Mouse (Mus musculus) MEL (cell line): ENCODE results near the gene Slc26a9. TPM values are rescaled to one million over a fixed set of nuclear protein-coding genes. Genes with fewer than 3 reads are reported as not detected.

ENCODE experiments used
- DNase-seq: peaks from one replicate; pipeline ENCODE4 v3.0.0; 2011; ENCODE audit warnings: low read depth, low spot score
- H3K27ac ChIP-seq: 2 replicates; pipeline ENCODE4 v1.5.1; 2012; ENCODE audit warnings: low read depth, mild to moderate bottlenecking, control low read depth, low read length, moderate library complexity; ENCODE audit not compliant: control insufficient read depth
- H3K27me3 ChIP-seq, 2 experiments: fragments of 150-350 bp in 1 of 2; sonication (generic) in 1 of 2; 2 replicates each; pipeline ENCODE4 v1.6.1; 2012; ENCODE audit warnings: low read length in 2 of 2, mild to moderate bottlenecking in 2 of 2, improper control_type of control experiment in 1 of 2, moderate library complexity in 1 of 2; ENCODE audit not compliant: insufficient read depth in 2 of 2, control insufficient read depth in 1 of 2
- H3K36me3 ChIP-seq, 2 experiments: 2 replicates each; pipeline ENCODE4 v1.6.1; 2012 to 2014; ENCODE audit warnings: low read length in 2 of 2, improper control_type of control experiment in 1 of 2, inconsistent platforms in 1 of 2, mild to moderate bottlenecking in 1 of 2; ENCODE audit not compliant: insufficient read depth in 2 of 2, control insufficient read depth in 1 of 2
- H3K4me1 ChIP-seq, 2 experiments: fragments of 150-350 bp in 1 of 2; sonication (generic) in 1 of 2; 2 replicates each; pipeline ENCODE4 v1.6.1; 2012; ENCODE audit warnings: low read length in 2 of 2, improper control_type of control experiment in 1 of 2, mild to moderate bottlenecking in 1 of 2; ENCODE audit not compliant: insufficient read depth in 2 of 2, control insufficient read depth in 1 of 2
- H3K4me3 ChIP-seq, 2 experiments: fragments of 150-350 bp in 1 of 2; sonication (generic) in 1 of 2; 2 replicates each; pipeline ENCODE4 v1.5.1; 2012; ENCODE audit warnings: low read depth in 2 of 2, low read length in 2 of 2, mild to moderate bottlenecking in 2 of 2, moderate library complexity in 2 of 2, control low read depth in 1 of 2, improper control_type of control experiment in 1 of 2; ENCODE audit not compliant: control insufficient read depth in 1 of 2, insufficient read depth in 1 of 2
- H3K79me2 ChIP-seq: 2 replicates; pipeline ENCODE4 v1.6.1; 2012; ENCODE audit warnings: mild to moderate bottlenecking, low read length, moderate library complexity; ENCODE audit not compliant: control insufficient read depth, poor library complexity, insufficient read depth
- H3K9ac ChIP-seq: 2 replicates; pipeline ENCODE4 v1.6.1; 2012; ENCODE audit warnings: low read depth, mild to moderate bottlenecking, control low read depth, low read length, moderate library complexity; ENCODE audit not compliant: control insufficient read depth, poor library complexity, severe bottlenecking
- H3K9me3 ChIP-seq: fragments of 150-350 bp; sonication (generic); replicated peaks from 2 replicates; pipeline ENCODE4 v1.6.1; 2012; ENCODE audit warnings: mild to moderate bottlenecking, low read length, improper control_type of control experiment, moderate library complexity; ENCODE audit not compliant: insufficient read depth
- BHLHE40 ChIP-seq: IDR thresholded peaks from 2 replicates; pipeline ENCODE4 v1.6.1; 2012; ENCODE audit warnings: low read depth, mild to moderate bottlenecking, inconsistent platforms, low read length, improper control_type of control experiment, borderline replicate concordance
- CTCF ChIP-seq, 3 experiments: IDR thresholded peaks in 2 of 3; conservative IDR thresholded peaks in 1 of 3; 2 replicates each; pipeline ENCODE4 v1.5.1; 2011 to 2012; ENCODE audit warnings: low read length in 3 of 3, low read depth in 2 of 3, mild to moderate bottlenecking in 2 of 3, improper control_type of control experiment in 1 of 3, inconsistent platforms in 1 of 3, mixed read lengths in 1 of 3, moderate library complexity in 1 of 3; ENCODE audit not compliant: control insufficient read depth in 1 of 3, insufficient read depth in 1 of 3, poor library complexity in 1 of 3, severe bottlenecking in 1 of 3
- EP300 ChIP-seq, 2 experiments: IDR thresholded peaks; 2 replicates each; pipeline ENCODE4 v1.6.1; 2011; ENCODE audit warnings: improper control_type of control experiment in 2 of 2, low read length in 2 of 2, low read depth in 1 of 2, mild to moderate bottlenecking in 1 of 2
- JUND ChIP-seq: IDR thresholded peaks from 2 replicates; pipeline ENCODE4 v1.6.1; 2011; ENCODE audit warnings: low read depth, mild to moderate bottlenecking, improper control_type of control experiment, low read length
- KAT2A ChIP-seq: conservative IDR thresholded peaks from 2 replicates; pipeline ENCODE4 v1.6.1; 2012; ENCODE audit warnings: low read depth, low read length, improper control_type of control experiment, inconsistent platforms
- MAX ChIP-seq: IDR thresholded peaks from 2 replicates; pipeline ENCODE4 v1.6.1; 2011; ENCODE audit warnings: low read length, improper control_type of control experiment
- MAZ ChIP-seq: IDR thresholded peaks from 2 replicates; pipeline ENCODE4 v1.6.1; 2012; ENCODE audit warnings: low read depth, mild to moderate bottlenecking, inconsistent platforms, low read length, improper control_type of control experiment
- MXI1 ChIP-seq: IDR thresholded peaks from 2 replicates; pipeline ENCODE4 v1.6.1; 2011; ENCODE audit warnings: mild to moderate bottlenecking, low read depth, low read length, improper control_type of control experiment
- MYB ChIP-seq: IDR thresholded peaks from 2 replicates; pipeline ENCODE4 v1.6.1; 2011; ENCODE audit warnings: mild to moderate bottlenecking, low read depth, low read length, improper control_type of control experiment
- MYC ChIP-seq: IDR thresholded peaks from 2 replicates; pipeline ENCODE4 v1.6.1; 2011; ENCODE audit warnings: low read depth, mild to moderate bottlenecking, low read length, improper control_type of control experiment, moderate library complexity
- NELFE ChIP-seq: IDR thresholded peaks from 2 replicates; pipeline ENCODE4 v1.6.1; 2011; ENCODE audit warnings: low read depth, low read length, improper control_type of control experiment
- NRF1 ChIP-seq: IDR thresholded peaks from 2 replicates; pipeline ENCODE4 v1.6.1; 2014; ENCODE audit warnings: low read depth, mild to moderate bottlenecking, inconsistent platforms, low read length, improper control_type of control experiment, moderate library complexity; ENCODE audit not compliant: poor library complexity, insufficient read depth, severe bottlenecking
- POLR2A ChIP-seq, 2 experiments: IDR thresholded peaks; 2 replicates each; pipeline ENCODE4 v1.6.1; 2011 to 2012; ENCODE audit warnings: low read length in 2 of 2, mild to moderate bottlenecking in 2 of 2, control low read depth in 1 of 2, improper control_type of control experiment in 1 of 2, low read depth in 1 of 2, moderate library complexity in 1 of 2; ENCODE audit not compliant: control insufficient read depth in 1 of 2, insufficient read depth in 1 of 2, poor library complexity in 1 of 2
- POLR2AphosphoS2 ChIP-seq: IDR thresholded peaks from 2 replicates; pipeline ENCODE4 v1.6.1; 2011; ENCODE audit warnings: low read length, improper control_type of control experiment
- POLR2AphosphoS5 ChIP-seq: IDR thresholded peaks from 2 replicates; pipeline ENCODE4 v1.6.1; 2012; ENCODE audit warnings: low read depth, borderline replicate concordance, mild to moderate bottlenecking, inconsistent platforms, low read length, moderate library complexity, mixed read lengths
- RAD21 ChIP-seq: IDR thresholded peaks from 2 replicates; pipeline ENCODE4 v1.6.1; 2011; ENCODE audit warnings: mild to moderate bottlenecking, low read depth, low read length, improper control_type of control experiment
- RCOR1 ChIP-seq: IDR thresholded peaks from 2 replicates; pipeline ENCODE4 v1.6.1; 2012; ENCODE audit warnings: low read depth, mild to moderate bottlenecking, inconsistent platforms, low read length, improper control_type of control experiment
- SIN3A ChIP-seq: IDR thresholded peaks from 2 replicates; pipeline ENCODE4 v1.6.1; 2012; ENCODE audit warnings: low read length, improper control_type of control experiment, inconsistent platforms
- SMC3 ChIP-seq: IDR thresholded peaks from 2 replicates; pipeline ENCODE4 v1.6.1; 2011; ENCODE audit warnings: low read depth, low read length, improper control_type of control experiment
- TCF12 ChIP-seq: IDR thresholded peaks from 2 replicates; pipeline ENCODE4 v1.6.1; 2014; ENCODE audit warnings: low read depth, mild to moderate bottlenecking, inconsistent platforms, low read length, improper control_type of control experiment, moderate library complexity
- UBTF ChIP-seq: IDR thresholded peaks from 2 replicates; pipeline ENCODE4 v1.6.1; 2012; ENCODE audit warnings: low read depth, mild to moderate bottlenecking, inconsistent platforms, low read length, improper control_type of control experiment, moderate library complexity, borderline replicate concordance; ENCODE audit not compliant: insufficient read depth
- USF1 ChIP-seq: IDR thresholded peaks from 2 replicates; pipeline ENCODE4 v1.6.1; 2014; ENCODE audit warnings: low read depth, mild to moderate bottlenecking, inconsistent platforms, low read length, improper control_type of control experiment, moderate library complexity
- ZC3H11A ChIP-seq: IDR thresholded peaks from 2 replicates; pipeline ENCODE4 v1.6.1; 2012; ENCODE audit warnings: low read depth, mild to moderate bottlenecking, inconsistent platforms, low read length, improper control_type of control experiment
- ZKSCAN1 ChIP-seq: IDR thresholded peaks from 2 replicates; pipeline ENCODE4 v1.6.1; 2012; ENCODE audit warnings: low read depth, mild to moderate bottlenecking, inconsistent platforms, low read length, improper control_type of control experiment, moderate library complexity
- ZMIZ1 ChIP-seq: IDR thresholded peaks from 2 replicates; pipeline ENCODE4 v1.6.1; 2012; ENCODE audit warnings: low read depth, mild to moderate bottlenecking, inconsistent platforms, low read length, improper control_type of control experiment, moderate library complexity
- ZNF384 ChIP-seq: IDR thresholded peaks from 2 replicates; pipeline ENCODE4 v1.6.1; 2012; ENCODE audit warnings: low read depth, mild to moderate bottlenecking, inconsistent platforms, low read length, improper control_type of control experiment
- polyA plus RNA-seq, 2 experiments: library from polyadenylated mRNA; stranded (reverse) in 1 of 2; unstranded in 1 of 2; fragments of >175 nt in 1 of 2; fragments of >200 nt in 1 of 2; gene quantifications; 2 replicates each; pipeline versions ENCODE4 v1.2.1 to v1.2.4; 2012; ENCODE audit warnings: low replicate concordance in 2 of 2, low read depth in 1 of 2; ENCODE audit not compliant: insufficient read length in 2 of 2, insufficient read depth in 1 of 2, missing spikeins in 1 of 2
- total RNA-seq: library from RNA; depleted of rRNA; stranded (reverse); fragments of 300-350 nt; gene quantifications from 2 replicates; pipeline ENCODE4 v1.2.3, GENCODE M21; 2012

Gene Slc26a9
- total and polyA plus RNA-seq, 3 experiments: 0.04 TPM; not detected in 2

- H3K4me1 ChIP-seq: peaks cover 0 to 11% of the 10 kb centered on the region in 2 experiments; a peak in 2 of 4 replicates
- DNase-seq: no peak
- H3K79me2 ChIP-seq: no peaks in the 10 kb centered on the region
- no peak overlapping the region for H3K9ac ChIP-seq
- H3K36me3 ChIP-seq: peaks cover 0 to 8% of the 10 kb centered on the region in 2 experiments; a peak in 2 of 4 replicates
- H3K4me3 ChIP-seq: no peak overlapping the region
- H3K27me3 ChIP-seq: peaks cover 0 to 6% of the 10 kb centered on the region in 2 experiments; a peak in 3 of 4 replicates
- TF ChIP-seq MAZ (no peak), ZNF384 (no peak), RCOR1 (no peak), RAD21 (no peak), BHLHE40 (no peak), USF1 (no peak), CTCF (IDR thresholded peaks at IDR 0.05 in 2 of 3, conservative IDR thresholded peaks at IDR 0.05 in 1 of 3; ENCODE audit: control insufficient read depth in 1 of 3, insufficient read depth in 1 of 3, low read depth in 2 of 3, low read length in 3 of 3, poor library complexity in 1 of 3, severe bottlenecking in 1 of 3) (no peak), POLR2A (IDR thresholded peaks at IDR 0.05; ENCODE audit: control insufficient read depth in 1 of 2, insufficient read depth in 1 of 2, low read depth in 1 of 2, low read length in 2 of 2, poor library complexity in 1 of 2) (no peak), KAT2A (no peak), SIN3A (no peak), POLR2AphosphoS2 (no peak), ZMIZ1 (no peak), NELFE (no peak), JUND (no peak), MYC (no peak), EP300 (IDR thresholded peaks at IDR 0.05; ENCODE audit: low read depth in 1 of 2, low read length in 2 of 2) (no peak), UBTF (no peak), MXI1 (no peak)
- no peaks in the 10 kb centered on the region for H3K9me3 ChIP-seq
- no peak overlapping the region for H3K27ac ChIP-seq
Observed at GRCm38 (mm10) chr1:131696325-131696724, 47.5 kb upstream of the Slc26a9 start.

DNA sequence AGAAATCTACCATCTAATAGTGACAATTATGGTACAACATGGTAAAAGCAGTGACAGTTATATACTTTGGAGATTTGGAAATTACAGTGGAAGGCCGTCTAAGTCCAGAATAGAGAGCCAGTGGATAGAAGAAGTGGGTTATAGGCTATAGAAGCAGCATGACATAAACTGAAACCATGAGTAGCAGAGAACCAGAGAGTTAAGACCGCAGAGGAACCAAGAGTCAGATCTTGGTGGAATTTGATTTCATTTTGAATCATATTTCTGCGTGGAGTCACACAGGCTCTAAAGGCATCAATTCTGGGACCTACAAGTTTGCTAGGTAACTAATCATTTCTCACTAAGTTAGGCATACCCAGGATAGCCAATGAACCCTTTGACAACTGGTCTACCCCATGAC, 45.1 kb upstream of the Slc26a9 start:
- TF ChIP-seq MYB (no peak), MXI1 (no peak), USF1 (no peak), CTCF (IDR thresholded peaks at IDR 0.05 in 2 of 3, conservative IDR thresholded peaks at IDR 0.05 in 1 of 3; ENCODE audit: control insufficient read depth in 1 of 3, insufficient read depth in 1 of 3, low read depth in 2 of 3, low read length in 3 of 3, poor library complexity in 1 of 3, severe bottlenecking in 1 of 3) (no peak; a peak in 1 of 6 replicates), POLR2AphosphoS2 (no peak), NRF1 (no peak), BHLHE40 (no peak), MAX (no peak), TCF12 (no peak), MAZ (no peak), SMC3 (no peak), ZNF384 (no peak), ZKSCAN1 (no peak), UBTF (no peak), MYC (no peak), POLR2AphosphoS5 (no peak), ZC3H11A (no peak)
- TF ChIP-seq, all 39 proteins: peak for 0
- peaks cover 4 to 19% of the 10 kb centered on the region in 2 experiments; a peak in 2 of 4 replicates for H3K4me1 ChIP-seq
- H3K79me2 ChIP-seq: no peaks in the 10 kb centered on the region
- no peak for DNase-seq
- H3K9me3 ChIP-seq: no peaks in the 10 kb centered on the region
- H3K36me3 ChIP-seq: peaks cover 0 to 8% of the 10 kb centered on the region in 2 experiments; a peak in 2 of 4 replicates
- no peak overlapping the region for H3K27ac ChIP-seq
- peaks cover 0 to 6% of the 10 kb centered on the region in 2 experiments; a peak in 3 of 4 replicates for H3K27me3 ChIP-seq
- H3K4me3 ChIP-seq: no peak overlapping the region
- H3K9ac ChIP-seq: no peak overlapping the region
